Comparison of ENCODE assay signal across 15 mouse cellular contexts in the genomic region with DNA sequence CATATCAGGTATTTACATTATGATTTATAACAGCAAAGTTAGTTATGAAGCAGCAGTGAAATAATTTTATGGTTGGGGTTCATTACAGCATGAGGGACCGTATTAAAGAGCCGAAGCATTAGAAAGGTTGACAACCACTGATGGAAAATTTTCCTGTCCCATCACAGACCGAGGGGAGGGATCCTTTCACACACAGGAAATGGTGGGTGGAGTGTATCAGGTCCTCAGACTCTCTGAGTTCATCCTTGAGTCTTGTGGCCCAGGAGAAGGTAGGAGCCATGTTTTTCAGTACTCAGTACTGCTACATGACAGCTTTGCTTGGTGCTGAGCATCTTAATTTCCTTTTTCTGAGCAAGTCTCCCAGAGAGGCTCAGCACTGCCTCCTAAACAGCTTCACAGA.
"Had no signal": no experiment of that assay in that cellular context is flagged by ENCODE, and none has a peak within 500 bp of the region (broad histone marks: within the 10 kb centered on the region; RNA-seq: fewer than 3 reads in every experiment).

No protein-coding gene starts in this region.

- DNase-seq: kidney, adult 2 months; kidney, postnatal 14 days; lung, embryonic 14.5 days; lung, postnatal 10 days; lung, postnatal 4 days; retina, postnatal 1 day; right cerebral cortex, postnatal 4 days; spleen, adult 18-20 months; thymus, adult 18-20 months; thymus, postnatal 36 days had no signal

- H3K27ac ChIP-seq: kidney, embryonic 15.5 days; limb, embryonic 15.5 days; liver, embryonic 12.5 days; midbrain, embryonic 10.5 days; midbrain, embryonic 15.5 days had no signal

- H3K4me3 ChIP-seq: kidney, embryonic 15.5 days; limb, embryonic 15.5 days; liver, embryonic 12.5 days; midbrain, embryonic 10.5 days; midbrain, embryonic 15.5 days had no signal

- H3K4me1 ChIP-seq: kidney, embryonic 15.5 days; limb, embryonic 15.5 days; liver, embryonic 12.5 days; midbrain, embryonic 15.5 days had no signal

- ATAC-seq: liver, embryonic 12.5 days; midbrain, embryonic 15.5 days had no signal

- H3K27me3 ChIP-seq: kidney, embryonic 15.5 days; limb, embryonic 15.5 days; liver, embryonic 12.5 days; midbrain, embryonic 15.5 days had no signal
